Mouse (Mus musculus) bone marrow macrophage, adult 2 months (primary cell): ENCODE results near the gene H2afz. TPM values are rescaled to one million over a fixed set of nuclear protein-coding genes. Genes with fewer than 3 reads are reported as not detected.

Source experiments
- H3K27ac ChIP-seq: 2 replicates; pipeline ENCODE4 v1.5.1; 2012; ENCODE audit warnings: low read depth, low read length; ENCODE audit not compliant: insufficient read depth
- H3K4me1 ChIP-seq: 2 replicates; pipeline ENCODE4 v1.6.1; 2012; ENCODE audit warnings: low read length; ENCODE audit not compliant: control insufficient read depth, insufficient read depth
- H3K4me3 ChIP-seq: 2 replicates; pipeline ENCODE4 v1.5.1; 2012; ENCODE audit warnings: mild to moderate bottlenecking, low read length, moderate library complexity; ENCODE audit not compliant: insufficient read depth
- CTCF ChIP-seq: IDR thresholded peaks from 2 replicates; pipeline ENCODE4 v1.5.1; 2012; ENCODE audit warnings: low read depth, mild to moderate bottlenecking, low read length, moderate library complexity
- POLR2A ChIP-seq: IDR thresholded peaks from 2 replicates; pipeline ENCODE4 v1.6.1; 2012; ENCODE audit warnings: mild to moderate bottlenecking, low read depth, low read length, borderline replicate concordance
- polyA plus RNA-seq: library from polyadenylated mRNA; stranded (reverse); fragments of >200 nt; gene quantifications from 2 replicates; pipeline ENCODE4 v1.2.4, GENCODE M21; 2012; ENCODE audit not compliant: missing spikeins, insufficient read depth, insufficient read length

H2afz gene
- polyA plus RNA-seq: 619 and 702 TPM in 2 replicates

- TF ChIP-seq POLR2A: peak; percentile 76; the same call in 1 of the 2 replicates
- TF ChIP-seq CTCF: no peak
- Histone ChIP-seq H3K4me1 (peaks cover 2% of the 10 kb centered on the region; the same call in 1 of the 2 replicates), H3K27ac (peak within 1 kb of the TSS; percentile 92), H3K4me3 (peak within 1 kb of the TSS; percentile 90)
Observed at GRCm38 (mm10) chr3:137864124-137864987, at the start of gene H2afz. Gene H2afz, plus strand, starts transcription at chr3:137864487.

GRCm38 (mm10) chr3:137818713-137819112, 45.6 kb upstream of the H2afz start:
- Histone ChIP-seq H3K27ac (no peak overlapping the region), H3K4me3 (no peak overlapping the region), H3K4me1 (peaks cover 19% of the 10 kb centered on the region)
- TF ChIP-seq POLR2A: no peak
- no peak for TF ChIP-seq CTCF

- no peak for TF ChIP-seq POLR2A
- no peak for TF ChIP-seq CTCF
- H3K4me1 ChIP-seq: peaks cover 26% of the 10 kb centered on the region
- H3K4me3 ChIP-seq: no peak overlapping the region
- peak overlapping the region; percentile 27 for H3K27ac ChIP-seq
Observed at GRCm38 (mm10) chr3:137820688-137821467, 43.4 kb upstream of the H2afz start.

GRCm38 (mm10) chr3:137823317-137823716, 41.0 kb upstream of the H2afz start:
- no peak for TF ChIP-seq CTCF
- TF ChIP-seq POLR2A: no peak
- H3K27ac ChIP-seq: peak overlapping the region; percentile 6; the same call in 1 of the 2 replicates
- H3K4me3 ChIP-seq: no peak overlapping the region
- peaks cover 26% of the 10 kb centered on the region for H3K4me1 ChIP-seq

- TF ChIP-seq CTCF: no peak
- no peak for TF ChIP-seq POLR2A
- H3K27ac ChIP-seq: no peak overlapping the region
- H3K4me3 ChIP-seq: no peak overlapping the region
- H3K4me1 ChIP-seq: peaks cover 18% of the 10 kb centered on the region
Observed at GRCm38 (mm10) chr3:137827678-137828077, 36.6 kb upstream of the H2afz start.

- no peak overlapping the region for H3K4me3 ChIP-seq
- no peak overlapping the region for H3K27ac ChIP-seq
- H3K4me1 ChIP-seq: peaks cover 11% of the 10 kb centered on the region
- no peak for TF ChIP-seq CTCF
- no peak for TF ChIP-seq POLR2A
Observed at GRCm38 (mm10) chr3:137831156-137831555, 33.1 kb upstream of the H2afz start.

GRCm38 (mm10) chr3:137833128-137833527, 31.2 kb upstream of the H2afz start:
- Histone ChIP-seq H3K27ac (peak overlapping the region; percentile 9; the same call in 1 of the 2 replicates), H3K4me3 (no peak overlapping the region), H3K4me1 (peaks cover 11% of the 10 kb centered on the region)
- no peak for TF ChIP-seq POLR2A
- TF ChIP-seq CTCF: no peak

GRCm38 (mm10) chr3:137833698-137834097, 30.6 kb upstream of the H2afz start:
- Histone ChIP-seq H3K4me1 (peaks cover 11% of the 10 kb centered on the region), H3K27ac (no peak overlapping the region), H3K4me3 (no peak overlapping the region)
- TF ChIP-seq POLR2A (no peak), CTCF (no peak)

- no peak overlapping the region for H3K27ac ChIP-seq
- H3K4me3 ChIP-seq: no peak overlapping the region
- H3K4me1 ChIP-seq: peaks cover 12% of the 10 kb centered on the region
- TF ChIP-seq POLR2A: no peak
- TF ChIP-seq CTCF: no peak
Observed at GRCm38 (mm10) chr3:137836543-137836942, 27.7 kb upstream of the H2afz start.
